Mouse (Mus musculus): ENCODE results near the gene Gm32742.

GRCm38 (mm10) chr9:51146496-51146895 is 18.8 kb downstream of the Gm32742 start:
- TF ChIP-seq MYOD1 (IDR thresholded peaks at IDR 0.05; ENCODE audit: control insufficient read depth, insufficient read length, low read depth) (no peak), CTCF (IDR thresholded peaks at IDR 0.05; ENCODE audit: control insufficient read depth, insufficient read depth, insufficient read length) (no peak), CEBPB (IDR thresholded peaks at IDR 0.05; ENCODE audit: low read depth) (no peak), MYOG (IDR thresholded peaks at IDR 0.05; ENCODE audit: control insufficient read depth, extremely low read depth, insufficient read length) (no peak), USF1 (IDR thresholded peaks at IDR 0.05; ENCODE audit: low read depth) (no peak), MAX (IDR thresholded peaks at IDR 0.05) (no peak), FOSL1 (IDR thresholded peaks at IDR 0.05; ENCODE audit: insufficient read depth, low read length, poor library complexity, severe bottlenecking) (no peak)
